Mouse (Mus musculus) urinary bladder, postnatal 4 days (tissue): ENCODE measurements around the gene Isy1.
A peak's percentile ranks its signal among the peaks of the same experiment; 100 is the strongest.
"Not testable (repeated sequence)": the region's sequence is repeated elsewhere in the genome, so short reads cannot be mapped to it uniquely, and the experiment has no call there.

Experiments used
- DNase-seq, 2 experiments: peaks; one replicate each; pipeline ENCODE4 v3.0.0; 2021 to 2022; ENCODE audit warnings: low spot score in 2 of 2

Isy1 gene

GRCm38 (mm10) chr6:87778294-87779173, 60.1 kb downstream of the Isy1 start:
- DNase-seq: peak; percentile 17 to 51

- no peak for DNase-seq
Measured at GRCm38 (mm10) chr6:87777842-87778241, 60.8 kb downstream of the Isy1 start, which contains the start of gene Gp9. Gene Gp9 (plus strand): TSS chr6:87778072.

DNA sequence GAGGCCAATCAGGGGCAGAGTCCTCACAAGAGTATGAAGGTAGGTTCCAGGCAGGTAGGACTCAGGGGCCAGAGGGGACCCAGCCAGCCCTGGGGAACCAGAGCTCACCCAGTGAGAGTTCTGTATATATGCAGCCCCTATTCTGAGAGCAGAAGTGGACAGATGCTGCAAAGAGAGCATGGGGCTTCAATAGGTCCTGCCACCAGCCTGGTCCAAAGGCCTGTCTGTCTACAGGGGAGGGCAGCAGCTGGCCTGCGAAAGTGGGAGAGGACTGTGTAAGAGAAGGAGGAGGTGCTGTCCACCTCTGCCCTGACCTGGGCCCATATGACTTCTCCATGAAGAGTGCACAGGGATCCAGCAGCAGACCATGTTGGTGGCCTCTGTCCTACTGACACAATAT, 61.9 kb downstream of the Isy1 start:
- DNase-seq: peak in 1 of 2 experiments; percentile 11

GRCm38 (mm10) chr6:87775588-87776245, 62.9 kb downstream of the Isy1 start:
- DNase-seq: no peak

DNA sequence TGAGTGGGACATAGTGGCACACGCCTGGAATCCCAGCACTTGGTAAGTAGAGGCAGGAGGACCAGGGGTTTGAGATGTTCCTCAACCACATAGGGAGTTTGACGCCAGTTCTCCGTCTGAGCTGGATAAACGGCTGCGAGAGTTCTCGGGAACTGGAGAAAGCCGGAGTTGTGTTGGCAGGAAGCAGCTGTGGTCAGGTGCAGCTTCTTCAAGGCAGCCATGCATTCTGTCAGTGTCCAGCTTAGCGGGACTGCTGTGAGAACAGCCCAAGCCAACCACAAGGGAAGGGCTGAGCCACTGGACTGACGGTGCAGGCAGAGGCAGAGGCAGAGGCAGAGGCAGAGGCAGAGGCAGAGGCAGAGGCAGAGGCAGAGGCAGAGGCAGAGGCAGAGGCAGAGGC, 63.7 kb downstream of the Isy1 start:
- peak in 1 of 2 experiments; percentile 14 for DNase-seq

DNA sequence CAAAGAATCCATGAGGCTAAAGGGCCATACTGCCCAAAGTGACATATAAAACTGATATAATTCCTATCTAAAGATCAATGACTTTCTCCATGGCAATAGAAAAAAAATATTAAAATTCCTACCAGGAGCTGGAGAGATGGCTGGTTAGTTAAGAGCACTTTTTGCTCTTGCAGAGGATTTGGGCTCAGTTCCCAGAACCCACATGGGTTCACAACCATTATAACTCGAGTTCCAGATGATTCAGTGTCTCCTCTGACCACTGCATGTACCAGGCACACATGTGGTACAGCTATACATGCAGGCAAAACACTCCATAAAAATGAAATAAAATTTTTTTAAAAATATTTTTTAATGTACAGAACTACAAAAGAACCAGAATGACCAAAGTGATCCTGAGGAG, 64.1 kb downstream of the Isy1 start:
- DNase-seq: no peak

DNA sequence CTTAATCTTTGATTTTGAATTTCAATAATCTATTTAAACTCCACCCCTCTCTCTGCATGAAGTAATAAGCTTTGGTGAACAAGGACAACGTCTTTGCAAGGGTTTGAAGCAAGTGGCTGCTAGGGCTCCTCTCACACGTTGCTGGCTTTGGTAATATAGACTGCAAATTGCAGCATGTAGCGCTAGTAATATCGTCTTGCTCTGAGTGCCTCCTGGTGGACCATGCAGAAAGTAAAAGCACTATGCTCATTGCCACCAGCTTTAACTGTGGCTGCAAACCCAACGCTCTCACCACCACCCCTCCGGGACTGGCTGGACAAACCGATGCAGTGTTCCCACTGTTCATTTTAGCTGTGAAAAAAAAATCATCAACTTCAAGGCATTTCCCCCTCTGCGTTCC, 68.0 kb downstream of the Isy1 start:
- DNase-seq: peak in 1 of 2 experiments; percentile 15

DNA sequence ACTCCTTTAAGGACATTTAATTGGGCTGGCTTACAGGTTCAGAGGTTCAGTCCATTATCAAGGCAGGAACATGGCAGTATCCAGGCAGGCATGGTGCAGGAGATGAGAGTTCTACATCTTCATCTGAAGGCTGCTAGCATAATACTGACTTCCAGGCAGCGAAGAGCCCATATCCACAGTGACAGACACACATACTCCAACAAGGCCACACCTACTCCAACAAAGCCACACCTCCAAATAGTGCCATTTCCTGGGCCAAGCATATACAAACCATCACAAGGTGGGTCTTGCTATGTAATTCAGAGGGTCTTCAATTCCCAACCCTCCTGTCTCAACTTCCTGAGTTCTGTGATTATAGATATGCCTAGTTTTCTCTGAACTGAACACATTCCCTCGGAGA, 74.3 kb downstream of the Isy1 start:
- DNase-seq: not testable (repeated sequence)
